Mouse (Mus musculus): ENCODE results near the gene Tmem259.

Gene Tmem259

DNA sequence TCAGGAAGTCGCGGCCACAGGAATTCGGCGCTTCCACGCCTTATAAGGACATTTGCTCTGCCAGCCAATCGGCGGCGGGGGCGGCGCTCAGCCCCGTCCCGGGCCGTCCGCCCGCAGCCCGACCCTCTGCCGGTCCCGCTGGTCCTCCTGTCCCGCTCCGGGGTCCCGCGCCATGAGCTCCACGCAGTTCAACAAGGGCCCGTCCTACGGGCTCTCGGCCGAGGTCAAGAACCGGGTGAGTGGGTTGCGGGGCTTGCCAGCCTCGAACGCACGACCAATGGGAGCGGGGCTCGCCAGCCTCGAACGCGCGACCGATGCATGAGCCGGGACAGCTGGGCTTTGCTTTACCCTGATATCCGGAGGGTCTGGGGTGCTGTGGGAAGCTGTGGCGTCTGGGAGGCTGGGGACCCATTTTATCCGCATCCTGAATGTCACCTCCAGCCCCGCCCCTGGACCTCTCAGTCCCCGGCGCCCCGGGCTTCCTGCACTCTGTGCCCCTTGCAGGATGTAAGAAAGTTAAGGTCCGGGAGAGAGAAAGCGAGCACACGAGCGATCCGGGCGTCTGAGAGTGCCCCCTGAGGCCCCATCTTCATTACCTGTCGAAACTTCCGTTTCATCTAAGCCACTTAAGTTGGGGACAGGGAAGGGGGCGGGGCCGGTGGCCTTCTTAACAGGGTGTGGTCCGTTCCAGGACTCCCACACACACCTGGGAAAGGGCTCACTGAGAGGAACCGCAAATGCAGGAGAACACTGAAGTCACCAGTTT, 4.6 kb upstream of the Tmem259 start, which contains the start of gene Cnn2:
Gene Cnn2 (plus strand): TSS at position 79 of the 766 bp plus-strand sequence.
- peak; percentile 73 to 78 for DNase-seq (ENCODE audit: inconsistent age in 2 of 2, low spot score in 1 of 2)

DNA sequence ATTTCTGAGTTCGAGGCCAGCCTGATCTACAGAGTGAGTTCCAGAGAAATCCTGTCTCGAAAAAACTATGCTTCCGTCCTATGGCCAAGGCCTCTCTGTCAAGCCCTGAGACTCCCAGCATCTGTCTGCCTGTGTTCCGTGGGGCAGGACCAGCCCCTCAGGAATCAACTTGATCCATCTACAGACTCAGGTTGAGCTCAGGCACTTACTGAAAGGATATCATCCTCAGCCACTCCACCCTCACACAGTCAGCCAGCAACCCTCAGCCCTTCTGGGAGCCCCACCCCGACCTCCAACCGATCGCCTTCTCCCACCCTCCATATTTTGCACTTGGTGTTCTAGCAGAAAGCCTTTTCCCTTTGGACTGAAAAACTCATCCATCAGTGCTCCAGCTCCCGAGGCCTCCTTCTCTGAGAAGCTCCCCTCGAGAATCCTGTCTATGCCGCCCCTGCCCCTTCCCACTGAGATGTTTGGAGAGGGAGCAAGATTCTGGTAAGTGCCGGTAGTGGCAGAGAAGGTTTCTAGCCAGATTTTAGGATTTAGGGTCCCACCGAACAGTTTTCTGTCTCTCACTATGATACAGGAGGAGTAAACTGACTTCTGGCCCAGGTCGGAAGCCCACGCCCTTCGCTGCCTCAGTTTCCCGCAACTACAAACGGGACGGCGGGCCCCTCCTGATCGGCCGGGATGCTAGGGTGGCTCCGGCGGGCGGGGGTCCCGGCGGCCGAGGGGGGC, 3.8 kb upstream of the Tmem259 start:
- peak in 1 of 2 experiments; percentile 64 for DNase-seq (ENCODE audit: inconsistent age in 2 of 2, low spot score in 1 of 2)

DNA sequence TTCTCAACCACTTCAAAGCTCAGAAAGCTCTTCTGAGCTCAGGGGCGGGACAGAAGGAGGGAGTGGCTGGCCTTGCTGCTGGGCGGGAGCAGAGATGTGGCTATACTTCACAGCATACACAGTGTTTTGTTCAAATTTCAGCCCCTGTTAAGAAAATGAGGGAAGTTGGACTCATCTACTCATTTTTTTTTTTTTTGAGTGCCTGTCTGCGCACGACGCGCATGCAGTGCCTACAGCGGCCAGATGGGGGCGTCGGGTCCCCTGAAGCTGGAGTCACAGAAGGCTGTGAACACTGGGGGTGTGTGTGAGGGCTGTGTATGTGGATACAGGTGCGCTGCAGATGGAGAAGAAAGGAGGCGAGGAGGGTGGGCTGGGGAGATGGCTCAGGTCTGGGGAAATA, 2.8 kb upstream of the Tmem259 start:
- peak; percentile 86 to 93 for DNase-seq (ENCODE audit: inconsistent age in 2 of 2, low spot score in 1 of 2)

DNA sequence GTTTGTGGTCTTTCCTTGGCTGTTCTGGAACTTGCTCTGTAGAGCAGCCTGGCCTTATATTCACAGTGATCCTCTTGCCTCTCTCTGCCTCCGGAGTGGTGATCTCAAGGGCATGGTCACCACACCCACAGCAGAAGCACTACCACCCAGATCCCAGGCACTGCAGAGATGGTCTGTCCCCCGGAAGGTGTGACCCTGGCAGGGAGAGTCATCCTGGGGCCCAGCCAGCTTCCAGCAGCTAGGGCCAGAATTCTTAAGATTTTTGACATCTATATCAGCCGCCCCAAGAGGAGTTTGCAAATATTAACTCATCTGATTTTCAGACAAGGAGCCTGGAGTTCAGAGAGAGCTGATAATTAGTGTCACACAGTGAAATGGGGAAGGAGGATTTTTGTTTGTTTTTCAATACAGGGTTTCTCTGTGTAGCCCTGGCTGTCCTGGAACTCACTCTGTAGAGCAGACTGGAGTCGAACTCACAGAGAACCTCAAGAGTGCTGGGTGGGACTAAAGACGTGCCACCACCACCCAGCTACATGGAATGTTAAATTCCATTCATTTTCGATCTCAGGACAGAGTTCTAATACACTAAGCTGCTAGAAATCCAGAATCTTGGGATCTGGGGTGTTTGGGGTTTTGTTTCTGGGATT, 2.2 kb upstream of the Tmem259 start:
- peak; percentile 84 to 90 for DNase-seq (ENCODE audit: inconsistent age in 2 of 2, low spot score in 1 of 2)

DNA sequence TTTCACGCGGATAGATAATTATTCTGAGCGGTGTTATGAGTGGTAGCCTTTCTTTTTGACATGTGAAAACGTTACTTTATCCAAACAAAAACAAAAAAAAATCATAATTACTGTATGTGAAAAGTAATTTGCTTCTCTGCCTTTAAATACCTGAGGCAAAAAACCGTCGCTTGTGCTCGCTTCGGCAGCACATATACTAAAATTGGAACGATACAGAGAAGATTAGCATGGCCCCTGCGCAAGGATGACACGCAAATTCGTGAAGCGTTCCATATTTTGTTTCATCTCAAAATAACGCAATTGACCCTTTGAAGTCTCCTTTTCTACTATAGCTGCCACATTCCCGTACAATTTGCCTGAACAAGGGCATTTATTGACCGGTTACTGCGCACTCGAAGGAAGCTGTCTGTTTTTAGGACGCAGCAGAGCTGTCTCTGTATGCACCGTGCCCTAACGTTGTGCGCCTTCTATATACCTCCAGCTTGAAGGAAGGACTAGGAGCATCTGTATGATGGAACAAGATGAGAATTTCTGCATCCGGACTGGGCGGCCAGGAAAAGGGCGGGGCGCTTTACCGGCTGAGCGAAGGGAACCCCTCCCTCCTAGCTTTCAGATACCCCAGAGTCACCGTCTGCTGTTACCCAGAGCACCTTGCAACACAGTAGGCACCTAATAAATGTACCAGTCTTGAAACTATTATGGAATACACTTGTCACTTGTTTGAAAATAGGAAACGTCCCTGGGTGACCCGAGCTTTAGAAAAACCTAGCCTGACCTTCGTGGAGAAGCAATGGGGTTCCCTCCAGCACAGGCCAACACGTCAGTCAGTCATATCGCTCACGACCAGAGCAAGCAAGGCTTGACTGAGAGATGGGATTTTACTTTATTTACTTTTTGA, 1.5 kb upstream of the Tmem259 start:
- peak; percentile 76 to 90 for DNase-seq (ENCODE audit: inconsistent age in 2 of 2, low spot score in 1 of 2)

DNA sequence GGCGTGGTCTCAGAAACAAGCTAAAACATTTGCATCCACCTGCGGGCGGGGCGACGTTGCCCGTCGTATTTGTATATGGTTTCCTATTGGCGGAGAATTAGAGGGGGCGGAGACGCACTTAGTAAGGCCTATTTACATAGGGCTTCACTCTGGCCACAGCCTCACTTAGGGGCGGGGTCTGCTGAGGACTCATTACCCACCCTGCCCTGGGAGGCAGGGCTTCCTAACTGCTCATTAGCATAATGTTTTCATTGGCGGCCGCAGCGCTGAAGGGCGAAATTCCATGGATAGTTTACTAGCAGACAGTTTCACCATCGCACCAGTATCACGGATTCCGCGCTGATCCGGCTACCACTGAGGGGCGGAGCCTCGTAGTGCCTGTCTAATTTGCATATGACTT, 741 bp upstream of the Tmem259 start:
- peak; percentile 98 to 99 for DNase-seq (ENCODE audit: inconsistent age in 2 of 2, low spot score in 1 of 2)

DNA sequence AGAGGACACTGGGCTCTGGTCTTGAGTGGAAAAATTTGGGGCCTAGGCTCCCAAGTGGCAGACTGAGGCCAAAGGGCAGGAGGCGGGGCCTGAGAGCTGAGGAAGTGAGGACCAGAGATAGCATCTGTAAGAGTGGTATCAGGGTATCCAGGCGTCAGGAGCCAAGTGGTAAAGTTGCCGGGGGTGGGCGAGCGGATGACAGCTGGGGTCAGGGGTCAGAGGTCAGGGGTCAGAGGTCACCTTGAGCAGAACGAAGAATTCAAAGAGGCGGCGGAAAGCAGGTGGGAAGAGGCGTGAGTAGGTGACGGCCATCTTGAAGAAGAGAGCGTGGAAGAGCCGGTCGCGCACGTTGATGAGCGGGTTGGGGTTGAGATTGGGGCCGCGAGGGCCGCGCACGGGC, 460 bp downstream of the Tmem259 start:
- peak; percentile 83 to 91 for DNase-seq (ENCODE audit: inconsistent age in 2 of 2, low spot score in 1 of 2)

DNA sequence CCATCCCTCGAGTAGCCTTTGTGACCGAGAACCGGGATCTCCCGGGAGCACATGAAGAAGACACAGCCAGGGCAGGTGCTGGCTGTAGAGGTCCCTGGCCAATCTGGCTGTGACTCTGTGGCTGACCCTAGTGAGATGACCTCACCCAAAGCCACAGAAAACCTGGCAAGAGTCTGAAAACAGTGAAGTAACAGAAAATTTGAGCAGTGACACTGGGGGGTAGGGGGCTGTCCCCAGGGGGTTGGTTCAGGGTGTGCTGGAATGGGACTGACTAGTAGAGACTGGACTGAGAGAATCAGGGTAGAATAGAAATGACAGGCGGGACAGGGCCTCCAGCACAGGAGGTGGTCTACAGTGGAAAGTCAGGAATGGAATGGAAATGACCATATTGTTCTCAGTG, 925 bp downstream of the Tmem259 start:
- DNase-seq (ENCODE audit: inconsistent age in 2 of 2, low spot score in 1 of 2): peak in 1 of 2 experiments; percentile 43

DNA sequence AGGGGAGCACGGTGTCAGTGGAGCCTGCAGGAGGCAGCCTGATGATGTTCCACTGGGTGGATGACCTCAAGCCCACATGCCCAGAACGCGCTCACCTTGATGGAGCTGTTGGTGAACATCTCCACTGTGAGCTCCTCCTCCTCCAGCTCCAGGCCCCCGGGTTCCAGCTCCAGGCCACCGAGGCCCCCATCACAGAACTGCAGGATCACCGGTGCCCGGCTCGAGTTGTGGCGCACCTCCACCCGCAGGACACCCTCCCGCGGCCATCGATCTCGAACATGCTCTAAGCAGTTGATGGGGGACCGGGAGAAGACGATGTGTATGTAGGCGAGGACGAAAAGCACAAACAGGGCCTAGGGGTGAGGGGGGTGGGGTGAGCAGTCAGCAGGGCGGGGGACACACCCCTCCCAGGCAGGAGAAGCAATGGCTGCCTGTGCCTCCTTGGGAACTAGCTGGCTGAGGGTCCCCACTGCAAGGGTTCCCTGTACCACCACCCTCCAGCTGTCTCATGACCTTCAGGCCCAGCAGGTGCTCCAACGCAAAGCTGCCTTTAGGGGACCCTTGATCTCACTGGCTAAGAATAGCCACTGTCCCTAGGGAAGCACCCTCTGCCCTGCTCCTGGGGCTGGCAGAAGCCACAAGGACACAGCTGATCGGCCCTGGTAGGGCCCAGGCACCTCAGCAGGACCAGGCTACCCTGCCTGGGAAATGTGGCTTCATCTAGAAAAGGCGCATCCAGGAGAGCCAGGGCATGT, 4.6 kb downstream of the Tmem259 start:
- DNase-seq (ENCODE audit: inconsistent age in 2 of 2, low spot score in 1 of 2): no peak

DNA sequence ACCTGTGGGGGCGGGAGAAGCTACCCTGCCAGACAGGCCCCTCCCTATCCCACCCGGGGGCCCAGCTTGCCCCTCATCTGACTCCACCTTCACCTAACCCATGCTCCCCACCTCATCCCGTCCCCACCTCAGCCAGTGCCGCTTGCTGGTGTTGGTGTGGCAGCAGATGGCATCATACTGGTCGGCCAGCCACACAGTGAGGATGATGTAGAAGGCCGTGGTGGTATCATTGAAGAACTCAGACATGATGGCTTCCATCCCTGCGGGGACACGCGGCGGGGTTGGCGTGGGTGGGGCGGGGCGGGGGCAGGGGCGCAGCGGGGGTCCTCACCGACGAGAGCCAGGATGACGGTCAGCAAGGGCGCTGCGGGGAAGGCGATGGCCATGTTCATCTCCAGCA, 6.1 kb downstream of the Tmem259 start:
- no peak for DNase-seq (ENCODE audit: inconsistent age in 2 of 2, low spot score in 1 of 2)

DNA sequence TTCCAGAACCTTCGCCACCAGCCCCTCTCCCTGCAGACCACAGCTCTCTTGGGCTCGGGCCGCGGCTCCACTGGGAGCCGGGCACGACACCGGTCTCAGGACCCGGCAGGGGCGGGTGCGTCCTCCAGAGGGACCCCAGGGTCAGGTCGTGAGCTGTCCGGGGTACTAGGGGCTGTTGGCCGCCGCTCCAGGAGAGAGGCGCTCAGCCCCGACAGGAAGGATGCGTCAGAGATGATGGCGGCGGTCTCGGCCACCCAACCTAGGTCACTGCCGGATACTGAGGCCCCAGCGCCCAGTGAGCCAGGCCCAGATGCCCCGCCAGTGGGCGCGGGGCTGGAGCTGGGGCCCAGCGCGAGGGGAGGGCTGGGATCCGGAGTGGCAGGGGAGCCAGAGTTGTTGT, 6.8 kb downstream of the Tmem259 start:
- DNase-seq (ENCODE audit: inconsistent age in 2 of 2, low spot score in 1 of 2): no peak

DNA sequence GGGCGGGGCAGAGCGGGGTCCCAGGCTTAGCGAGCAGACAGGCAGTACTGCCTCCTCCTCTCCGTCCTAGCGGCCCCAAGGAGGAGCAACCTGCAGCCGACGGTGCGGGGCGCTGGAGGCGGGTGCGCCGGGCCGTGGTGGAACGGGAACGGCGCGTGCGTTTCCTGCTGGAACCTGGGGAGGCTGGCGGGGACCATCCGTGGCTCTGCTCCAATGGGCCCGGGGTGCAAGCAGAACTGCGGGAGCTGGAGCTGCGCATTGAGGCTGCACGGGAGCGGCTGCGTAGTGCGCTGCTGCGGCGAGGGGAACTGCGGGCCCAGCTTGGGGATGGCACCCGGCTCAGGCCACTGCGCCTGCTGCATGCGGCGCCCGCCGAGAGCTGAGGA, 7.4 kb downstream of the Tmem259 start:
- DNase-seq (ENCODE audit: inconsistent age in 2 of 2, low spot score in 1 of 2): no peak

DNA sequence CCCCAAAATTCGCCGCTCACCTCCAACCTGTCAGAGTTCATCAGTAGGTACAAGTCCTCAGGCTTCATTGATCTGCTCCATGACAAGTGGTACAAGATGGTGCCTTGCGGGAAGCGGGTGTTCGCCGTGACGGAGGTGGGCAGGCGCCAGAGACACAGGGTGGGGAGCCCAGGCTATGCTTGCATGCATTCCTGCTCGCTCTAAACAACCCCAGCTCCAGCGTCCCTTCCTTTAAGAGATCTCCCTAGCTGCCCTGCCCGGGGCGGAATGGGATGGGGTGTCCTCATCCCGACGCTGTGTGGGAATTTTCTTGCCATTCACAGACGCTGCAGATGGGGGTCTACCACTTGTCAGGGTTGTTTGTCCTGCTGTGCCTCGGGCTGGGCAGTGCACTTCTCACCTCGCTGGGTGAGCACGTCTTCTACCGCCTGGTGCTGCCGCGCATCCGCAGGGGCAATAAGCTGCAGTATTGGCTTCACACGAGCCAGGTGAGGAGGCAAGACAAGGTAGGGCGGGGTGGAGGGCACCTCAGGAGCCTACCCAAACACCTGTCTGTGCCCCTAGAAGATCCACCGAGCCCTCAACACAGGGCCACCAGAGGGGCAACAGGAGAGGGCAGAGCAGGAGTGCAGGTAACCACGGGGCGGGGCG, 7.9 kb downstream of the Tmem259 start:
- no peak for DNase-seq (ENCODE audit: inconsistent age in 2 of 2, low spot score in 1 of 2)

DNA sequence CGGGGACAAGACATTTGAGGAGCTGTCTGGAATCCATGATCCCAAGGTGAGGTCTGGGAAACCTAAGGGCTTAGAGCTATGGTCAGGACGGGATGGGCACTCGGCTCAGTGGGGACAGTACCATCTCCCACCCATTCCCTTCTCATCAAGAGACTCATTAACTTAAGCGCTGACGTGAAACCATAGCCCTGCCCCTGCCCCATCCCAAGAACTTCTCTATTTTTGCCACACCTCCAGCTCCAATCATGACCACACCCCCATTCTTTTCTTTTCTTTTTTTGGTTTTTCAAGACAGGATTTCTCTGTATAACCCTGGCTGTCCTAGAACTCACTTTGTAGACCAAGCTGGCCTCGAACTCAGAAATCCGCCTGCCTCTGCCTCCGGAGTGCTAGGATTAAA, 9.5 kb downstream of the Tmem259 start:
- no peak for DNase-seq (ENCODE audit: inconsistent age in 2 of 2, low spot score in 1 of 2)

DNA sequence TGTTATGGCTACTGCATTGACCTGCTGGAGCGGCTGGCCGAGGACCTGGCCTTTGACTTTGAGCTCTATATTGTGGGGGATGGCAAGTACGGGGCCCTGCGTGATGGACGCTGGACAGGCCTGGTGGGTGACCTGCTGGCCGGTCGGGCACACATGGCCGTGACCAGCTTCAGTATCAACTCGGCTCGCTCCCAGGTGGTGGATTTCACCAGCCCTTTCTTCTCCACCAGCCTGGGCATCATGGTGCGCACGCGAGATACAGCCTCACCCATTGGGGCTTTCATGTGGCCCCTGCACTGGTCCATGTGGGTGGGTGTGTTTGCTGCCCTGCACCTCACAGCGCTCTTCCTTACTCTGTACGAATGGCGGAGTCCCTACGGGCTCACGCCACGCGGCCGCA, 10.0 kb downstream of the Tmem259 start:
- no peak for DNase-seq (ENCODE audit: inconsistent age in 2 of 2, low spot score in 1 of 2)

DNA sequence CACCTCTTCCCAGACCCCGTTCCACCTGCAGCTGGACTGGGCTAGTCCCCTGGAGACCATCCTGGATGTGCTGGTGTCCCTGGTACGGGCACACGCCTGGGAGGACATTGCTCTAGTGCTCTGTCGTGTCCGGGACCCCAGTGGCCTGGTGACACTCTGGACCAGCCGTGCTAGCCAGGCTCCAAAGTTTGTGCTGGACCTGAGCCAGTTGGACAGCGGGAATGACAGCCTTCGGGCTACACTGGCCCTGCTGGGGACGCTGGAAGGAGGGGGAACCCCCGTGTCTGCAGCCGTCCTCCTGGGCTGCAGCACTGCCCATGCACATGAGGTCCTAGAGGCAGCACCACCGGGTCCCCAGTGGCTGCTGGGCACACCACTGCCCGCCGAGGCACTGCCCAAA, 11.3 kb downstream of the Tmem259 start:
- peak in 1 of 2 experiments; percentile 28 for DNase-seq (ENCODE audit: inconsistent age in 2 of 2, low spot score in 1 of 2)

DNA sequence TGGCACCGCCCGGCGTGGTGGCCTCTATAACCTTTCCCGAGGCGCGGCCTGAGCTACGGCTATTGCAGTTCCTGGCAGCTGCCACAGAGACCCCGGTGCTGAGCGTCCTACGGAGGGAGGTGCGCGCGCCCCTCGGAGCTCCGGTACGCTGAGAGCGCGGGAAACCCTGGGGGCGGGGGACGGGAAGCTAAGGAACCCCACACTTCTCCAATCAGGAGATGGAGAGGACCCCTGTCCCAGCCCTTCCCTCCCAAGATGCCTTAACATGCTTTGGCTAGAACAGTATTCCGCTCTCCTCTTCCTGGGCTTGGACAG, 13.0 kb downstream of the Tmem259 start:
- DNase-seq (ENCODE audit: inconsistent age in 2 of 2, low spot score in 1 of 2): no peak

DNA sequence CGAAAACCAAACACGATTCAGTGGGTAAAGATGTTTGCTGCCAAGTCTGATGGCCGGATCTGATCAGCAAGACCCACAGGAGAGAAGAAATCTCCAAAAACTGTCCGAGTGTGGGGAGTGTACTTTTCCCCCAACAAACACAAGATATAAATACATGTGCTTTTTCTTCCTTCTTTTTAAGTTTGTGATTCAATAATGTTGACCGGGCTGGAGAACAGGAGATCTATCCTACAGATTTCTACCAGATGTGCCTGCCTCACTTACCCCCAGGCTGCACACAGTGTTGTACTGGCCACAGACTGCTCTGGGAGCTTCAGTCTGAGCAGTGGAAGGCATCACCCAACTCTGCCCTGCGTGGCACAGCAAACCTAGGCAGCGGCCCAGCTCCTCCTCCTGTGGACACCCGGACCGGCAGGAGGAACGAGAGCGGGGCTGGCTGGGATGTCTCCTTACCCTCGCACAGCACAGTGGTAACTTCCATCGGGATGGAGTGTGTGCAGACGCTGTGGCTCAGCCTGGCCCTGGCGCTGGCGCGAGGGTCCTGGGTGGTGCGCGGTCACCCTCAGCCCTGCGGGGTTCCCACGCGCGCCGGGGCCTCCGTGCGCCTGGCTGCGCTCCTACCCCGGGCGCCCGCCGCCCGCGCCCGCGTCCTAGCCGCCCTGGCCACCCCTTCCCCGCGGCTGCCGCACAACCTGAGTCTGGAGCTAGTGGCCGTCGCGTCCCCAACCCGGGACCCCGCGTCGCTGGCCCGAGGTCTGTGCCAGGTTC, 13.5 kb downstream of the Tmem259 start, which contains the start of gene Grin3b:
Gene Grin3b (plus strand): TSS at position 301 of the 768 bp plus-strand sequence.
- no peak for DNase-seq (ENCODE audit: inconsistent age in 2 of 2, low spot score in 1 of 2)

DNA sequence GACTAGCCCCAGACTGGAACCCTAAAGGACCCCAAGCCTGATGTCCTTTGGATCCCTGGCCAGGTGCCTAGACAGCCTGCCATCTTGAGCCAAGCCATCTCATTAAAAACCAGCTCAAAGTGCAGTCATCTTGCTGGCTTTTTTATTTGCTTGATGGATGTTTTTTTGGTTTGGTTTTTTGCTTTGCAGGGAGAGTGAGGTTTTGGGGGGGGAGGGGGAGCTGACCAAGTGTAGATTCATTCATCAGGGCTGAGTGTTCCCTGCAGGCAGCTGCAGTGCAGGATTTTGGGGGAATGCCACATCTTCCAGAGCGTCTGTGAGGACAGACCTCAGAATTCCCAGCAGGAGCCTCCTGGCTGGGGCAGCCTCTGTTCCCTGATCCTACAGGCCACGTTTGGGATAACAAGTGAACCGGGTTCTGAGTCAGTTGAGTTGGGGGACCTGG, 15.0 kb downstream of the Tmem259 start:
- no peak for DNase-seq (ENCODE audit: inconsistent age in 2 of 2, low spot score in 1 of 2)
